Mouse (Mus musculus) megakaryocyte, embryonic 14.5 days (primary cell): Measurements from ENCODE around the gene Ntf5.

Experiments used
- FLI1 ChIP-seq: IDR thresholded peaks from 2 replicates; pipeline ENCODE4 v1.6.1; 2012; ENCODE audit warnings: low read length, inconsistent platforms, mixed read lengths
- GATA1 ChIP-seq: IDR thresholded peaks from 3 replicates; pipeline ENCODE4 v1.6.1; 2012; ENCODE audit warnings: mixed read lengths, low read length, inconsistent platforms, borderline replicate concordance

DNA sequence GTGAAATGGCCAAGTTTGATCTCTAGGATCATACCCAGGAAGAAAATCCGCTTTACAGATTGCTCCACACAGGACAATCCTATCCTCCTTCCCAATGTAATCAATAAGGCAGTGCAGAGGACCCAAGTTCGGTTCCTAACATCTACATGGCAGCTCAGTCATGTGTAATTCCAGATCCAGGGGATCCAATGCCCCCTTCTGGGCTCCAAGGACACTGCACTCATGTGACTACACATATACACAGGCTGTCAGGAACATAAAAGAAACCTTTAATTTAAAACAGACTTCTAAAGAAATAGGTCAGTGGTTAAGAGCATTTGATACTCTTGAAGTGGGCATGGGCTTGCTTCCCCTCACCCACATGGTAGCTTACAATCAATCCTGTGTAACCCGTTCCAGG lies 27.4 kb upstream of the Ntf5 start:
- TF ChIP-seq GATA1 (no peak), FLI1 (no peak)
